Mouse (Mus musculus): ENCODE measurements around the gene Gm9958. TPM values are rescaled to one million over a fixed set of nuclear protein-coding genes. Genes with fewer than 3 reads are reported as not detected.

Gm9958 gene
- polyA plus RNA-seq, 1 experiment from 2014 or later: 4.9 TPM

DNA sequence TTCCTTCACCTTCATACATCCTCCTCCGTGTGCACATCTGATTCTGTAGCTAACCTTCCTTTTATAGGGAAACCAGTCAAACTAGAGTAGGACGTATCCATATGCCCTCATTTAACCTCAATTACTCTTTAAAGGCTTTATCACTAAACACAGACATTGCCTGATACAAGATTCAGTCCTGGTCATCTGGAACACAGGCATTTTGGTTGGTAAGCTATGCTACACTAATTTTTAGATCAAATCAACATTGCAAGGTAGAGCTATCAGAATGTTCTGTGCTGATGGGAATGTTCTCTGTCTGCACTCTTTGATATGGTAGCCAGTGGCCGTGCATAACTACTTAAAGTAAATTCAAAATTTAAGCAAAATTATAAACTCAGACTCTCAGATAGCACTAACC lies 11.2 kb upstream of the Gm9958 start:
- no peak overlapping the region for H3K4me3 ChIP-seq (replicated peaks; ENCODE audit: low read length)
- WGBS: 90% methylated on average over 3 of the region's 3 CpGs
- no peak overlapping the region for H3K9ac ChIP-seq
- H3K4me1 ChIP-seq (replicated peaks; ENCODE audit: control insufficient read depth, insufficient read depth, low read length): no peaks in the 10 kb centered on the region
- no peak overlapping the region for H3K27ac ChIP-seq
- ATAC-seq (ENCODE audit: low FRiP score) (no peak), DNase-seq (ENCODE audit: low spot score) (no peak)
- peaks cover 7% of the 10 kb centered on the region for H3K36me3 ChIP-seq (replicated peaks; ENCODE audit: control insufficient read depth, insufficient read depth)
- H3K27me3 ChIP-seq (ENCODE audit: control insufficient read depth, insufficient read depth, low read length): no peaks in the 10 kb centered on the region
- H3K9me3 ChIP-seq (ENCODE audit: control insufficient read depth, low read length): no peaks in the 10 kb centered on the region
- no peak overlapping the region for H3K4me2 ChIP-seq (replicated peaks)

DNA sequence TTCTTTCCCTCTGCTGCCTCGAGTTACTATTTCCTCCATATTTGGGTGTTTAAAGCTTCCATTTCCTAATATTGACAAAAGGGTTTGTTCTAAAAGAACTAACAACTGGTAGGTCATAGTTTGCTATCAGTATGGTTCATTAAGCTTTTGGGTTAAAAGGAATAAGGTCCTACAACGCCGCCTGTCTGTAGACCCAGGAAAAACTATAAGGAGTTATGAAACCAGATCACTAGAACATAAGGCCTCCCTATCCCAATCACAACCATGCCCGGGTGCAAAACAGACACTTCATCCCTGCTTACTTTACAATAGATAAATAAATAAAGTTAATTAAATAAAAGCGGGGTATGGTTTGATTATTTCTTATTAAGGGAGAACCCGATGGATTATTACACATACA lies 2.5 kb upstream of the Gm9958 start:
- Histone ChIP-seq H3K9ac (peak overlapping the region; percentile 90), H3K36me3 (replicated peaks; ENCODE audit: control insufficient read depth, insufficient read depth) (peaks cover 7% of the 10 kb centered on the region), H3K4me3 (replicated peaks; ENCODE audit: low read length) (peak overlapping the region; percentile 64), H3K9me3 (ENCODE audit: control insufficient read depth, low read length) (no peaks in the 10 kb centered on the region), H3K4me1 (replicated peaks; ENCODE audit: control insufficient read depth, insufficient read depth, low read length) (peaks cover 15% of the 10 kb centered on the region), H3K27ac (0 out of 2 replicates have a peak overlapping the region, but pooled peaks have one; percentile 99), H3K27me3 (ENCODE audit: control insufficient read depth, insufficient read depth, low read length) (no peaks in the 10 kb centered on the region), H3K4me2 (replicated peaks) (peak overlapping the region; percentile 83)
- DNase-seq (ENCODE audit: low spot score): peak; percentile 62
- ATAC-seq (ENCODE audit: low FRiP score): no peak
- 7% methylated on average over 6 of the region's 6 CpGs for WGBS

DNA sequence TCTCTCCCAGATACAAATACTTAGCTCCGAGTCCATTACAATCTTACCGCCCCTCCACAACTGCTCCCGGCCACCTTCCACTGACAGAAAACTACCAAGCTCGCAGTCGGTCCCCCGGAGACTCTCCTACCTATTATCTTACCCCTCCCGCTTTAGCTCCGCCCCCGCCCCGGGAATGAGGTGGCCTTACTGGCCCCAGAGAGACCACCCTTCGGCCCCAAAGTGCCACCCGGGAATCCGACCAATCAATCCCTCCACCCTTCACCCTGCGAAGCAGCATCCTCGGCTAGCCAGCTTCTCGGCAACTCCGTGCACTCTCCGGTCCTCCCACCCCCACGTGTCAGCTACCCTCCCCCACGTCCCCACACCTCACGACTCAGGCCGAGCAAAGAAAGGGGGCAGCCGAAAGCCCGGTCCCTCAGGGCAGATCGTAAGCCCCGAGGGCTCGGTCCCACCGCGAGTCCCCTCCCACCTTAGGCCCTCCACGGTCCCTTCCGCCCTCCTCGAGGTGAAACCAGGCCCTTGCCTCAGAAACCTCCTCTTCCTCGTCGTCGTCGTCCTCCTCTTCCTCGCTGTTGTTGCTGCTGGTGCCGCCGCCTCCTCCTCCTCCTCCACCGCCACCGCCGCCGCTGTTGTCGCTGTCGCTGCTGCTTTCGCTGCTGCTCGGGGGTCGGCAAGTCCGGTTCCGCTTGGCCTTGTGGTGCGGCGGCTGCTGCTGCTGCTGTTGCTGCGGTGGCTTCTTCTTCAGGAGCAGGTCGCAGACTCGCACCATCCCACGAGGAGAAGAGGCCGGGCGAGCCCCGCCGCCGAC lies 1.7 kb upstream of the Gm9958 start:
- under 1% methylated on average over 60 of the region's 61 CpGs for WGBS
- Histone ChIP-seq H3K9ac (peak overlapping the region; percentile 90), H3K4me1 (replicated peaks; ENCODE audit: control insufficient read depth, insufficient read depth, low read length) (peaks cover 15% of the 10 kb centered on the region), H3K27me3 (ENCODE audit: control insufficient read depth, insufficient read depth, low read length) (no peaks in the 10 kb centered on the region), H3K9me3 (ENCODE audit: control insufficient read depth, low read length) (no peaks in the 10 kb centered on the region), H3K36me3 (replicated peaks; ENCODE audit: control insufficient read depth, insufficient read depth) (no peaks in the 10 kb centered on the region), H3K4me2 (replicated peaks) (peak overlapping the region; percentile 83), H3K27ac (peak overlapping the region; percentile 99), H3K4me3 (replicated peaks; ENCODE audit: low read length) (peak overlapping the region; percentile 64)
- peak; percentile 11 for ATAC-seq (ENCODE audit: low FRiP score)
- DNase-seq (ENCODE audit: low spot score): peak; percentile 51

DNA sequence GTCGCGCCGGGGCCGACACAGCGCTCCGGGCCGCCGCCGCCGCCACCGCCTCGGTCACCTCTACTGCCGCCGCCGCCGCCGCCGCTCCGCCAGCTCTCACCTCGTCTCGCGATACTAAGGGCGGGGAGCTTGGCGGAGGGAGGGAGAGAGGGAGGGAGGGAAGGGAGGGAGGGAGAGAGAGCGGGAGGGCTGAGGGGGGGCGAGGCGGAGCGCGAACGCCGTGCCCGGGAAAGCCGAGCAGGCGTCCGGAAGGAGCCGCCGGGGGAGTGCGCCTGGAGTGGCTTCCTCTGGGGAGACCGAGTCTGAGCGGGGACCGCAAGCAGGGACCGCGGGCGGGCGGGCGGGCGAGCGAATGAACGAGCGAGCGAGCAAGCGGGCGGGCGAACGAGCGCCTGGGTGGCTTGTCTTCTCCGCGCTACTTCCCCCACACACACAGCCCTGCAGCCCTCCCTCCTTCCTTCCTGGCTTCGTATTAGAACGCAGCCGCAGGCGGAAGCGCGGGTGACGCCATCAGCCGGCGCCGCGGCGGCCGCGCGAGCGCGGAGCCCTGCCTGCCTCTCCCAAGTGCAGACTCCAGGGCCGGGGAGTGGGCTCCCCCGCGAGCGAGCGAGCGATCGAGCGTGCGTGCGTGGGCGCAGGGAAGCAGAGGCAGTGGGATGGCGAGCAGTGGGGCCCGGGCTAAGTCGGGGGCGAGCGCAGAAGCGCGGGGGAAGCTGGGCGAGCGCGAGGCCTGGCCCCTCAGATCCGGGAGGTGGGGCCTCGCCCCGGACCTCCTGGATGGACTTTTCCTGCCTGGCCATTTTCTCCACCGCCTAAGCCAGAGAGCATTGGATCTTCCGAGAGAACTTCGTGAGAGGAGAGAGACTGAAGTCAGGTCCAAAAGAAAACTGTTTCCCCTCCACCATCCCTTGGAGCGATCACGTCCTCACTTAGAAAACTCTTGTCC lies 610 bp upstream of the Gm9958 start, which contains the start of gene Ankrd17:
Ankrd17 (minus strand) TSS at position 457 of the 946 bp plus-strand sequence.
- DNase-seq (ENCODE audit: low spot score): peak; percentile 95
- peak within 1 kb of the TSS; percentile 99 for H3K27ac ChIP-seq
- under 1% methylated on average over 58 of the region's 104 CpGs for WGBS
- H3K4me1 ChIP-seq (replicated peaks; ENCODE audit: control insufficient read depth, insufficient read depth, low read length): peaks cover 15% of the 10 kb centered on the region
- H3K4me3 ChIP-seq (replicated peaks; ENCODE audit: low read length): peak within 1 kb of the TSS; percentile 64
- H3K36me3 ChIP-seq (replicated peaks; ENCODE audit: control insufficient read depth, insufficient read depth): no peaks in the 10 kb centered on the region
- peak; percentile 96 for ATAC-seq (ENCODE audit: low FRiP score)
- no peaks in the 10 kb centered on the region for H3K27me3 ChIP-seq (ENCODE audit: control insufficient read depth, insufficient read depth, low read length)
- peak within 1 kb of the TSS; percentile 83 for H3K4me2 ChIP-seq (replicated peaks)
- peak within 1 kb of the TSS; percentile 90 for H3K9ac ChIP-seq
- H3K9me3 ChIP-seq (ENCODE audit: control insufficient read depth, low read length): no peaks in the 10 kb centered on the region

DNA sequence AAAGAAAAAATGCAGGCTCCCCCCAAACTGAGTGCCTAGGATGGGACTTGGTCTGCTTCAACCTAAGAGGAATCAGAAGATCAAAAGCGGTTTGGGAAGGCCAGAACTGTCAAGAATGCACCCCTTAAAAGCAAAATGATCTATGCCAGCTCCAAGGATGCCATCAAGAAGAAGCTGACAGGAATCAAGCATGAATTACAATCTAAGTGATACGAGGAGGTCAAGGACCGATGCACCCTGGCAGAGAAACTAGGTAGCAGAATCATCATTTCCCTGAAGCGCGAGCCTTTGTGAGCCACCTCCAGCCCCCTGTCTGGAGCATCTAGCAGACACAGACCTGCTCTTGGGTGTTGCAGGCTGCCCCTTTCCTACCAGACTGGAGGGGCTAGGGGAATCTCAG lies 3.4 kb downstream of the Gm9958 start:
- Histone ChIP-seq H3K4me2 (replicated peaks) (no peak overlapping the region), H3K27ac (no peak overlapping the region), H3K27me3 (ENCODE audit: control insufficient read depth, insufficient read depth, low read length) (no peaks in the 10 kb centered on the region), H3K9ac (no peak overlapping the region), H3K36me3 (replicated peaks; ENCODE audit: control insufficient read depth, insufficient read depth) (no peaks in the 10 kb centered on the region), H3K4me3 (replicated peaks; ENCODE audit: low read length) (no peak overlapping the region), H3K4me1 (replicated peaks; ENCODE audit: control insufficient read depth, insufficient read depth, low read length) (no peaks in the 10 kb centered on the region), H3K9me3 (ENCODE audit: control insufficient read depth, low read length) (no peaks in the 10 kb centered on the region)
- ATAC-seq (ENCODE audit: low FRiP score) (no peak), DNase-seq (ENCODE audit: low spot score) (no peak)
- 84% methylated on average over 5 of the region's 5 CpGs for WGBS

DNA sequence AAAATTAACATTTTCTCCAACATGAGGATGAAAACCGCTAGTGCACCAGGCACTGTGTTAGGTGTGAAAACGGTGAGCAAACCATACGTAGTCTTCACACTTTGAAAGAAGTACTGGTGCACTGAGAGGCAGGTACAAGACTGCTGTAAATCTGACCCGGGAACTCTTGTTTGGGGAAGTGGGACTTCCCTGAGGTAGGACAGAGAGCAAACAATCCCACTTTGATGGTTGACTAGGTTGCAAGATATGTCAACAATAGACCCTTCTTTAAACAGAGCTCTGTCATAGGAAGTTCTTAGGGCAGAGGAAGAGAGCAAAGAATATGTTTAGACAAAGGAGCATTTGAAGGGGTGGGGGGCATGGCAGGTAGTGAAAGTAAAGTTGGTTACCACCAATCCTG lies 6.7 kb downstream of the Gm9958 start:
- Histone ChIP-seq H3K27ac (no peak overlapping the region), H3K9ac (no peak overlapping the region), H3K27me3 (ENCODE audit: control insufficient read depth, insufficient read depth, low read length) (no peaks in the 10 kb centered on the region), H3K4me3 (replicated peaks; ENCODE audit: low read length) (no peak overlapping the region), H3K4me1 (replicated peaks; ENCODE audit: control insufficient read depth, insufficient read depth, low read length) (no peaks in the 10 kb centered on the region), H3K9me3 (ENCODE audit: control insufficient read depth, low read length) (no peaks in the 10 kb centered on the region), H3K4me2 (replicated peaks) (no peak overlapping the region), H3K36me3 (replicated peaks; ENCODE audit: control insufficient read depth, insufficient read depth) (no peaks in the 10 kb centered on the region)
- 94% methylated on average over 4 of the region's 4 CpGs for WGBS
- no peak for DNase-seq (ENCODE audit: low spot score)
- ATAC-seq (ENCODE audit: low FRiP score): no peak

DNA sequence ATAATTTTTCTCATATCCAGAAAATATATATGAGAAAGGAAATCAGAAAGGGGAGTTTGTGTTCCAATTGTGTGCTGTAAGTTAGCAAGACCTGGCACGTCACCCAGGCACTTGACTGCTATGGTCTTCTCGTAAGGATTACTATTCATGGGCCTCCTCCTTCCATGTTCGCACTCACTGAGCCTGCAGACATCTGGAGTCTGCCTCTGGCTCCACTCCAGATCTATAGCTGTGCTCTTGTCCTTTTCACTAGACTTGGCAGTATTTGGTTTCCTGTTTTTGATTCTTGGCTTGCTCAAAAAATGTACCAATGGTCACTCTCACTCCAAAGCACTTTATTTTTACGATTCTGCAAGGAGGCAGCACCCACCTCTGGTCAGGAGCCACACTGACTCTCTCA lies 14.5 kb downstream of the Gm9958 start:
- no peaks in the 10 kb centered on the region for H3K27me3 ChIP-seq (ENCODE audit: control insufficient read depth, insufficient read depth, low read length)
- H3K9ac ChIP-seq: no peak overlapping the region
- no peaks in the 10 kb centered on the region for H3K4me1 ChIP-seq (replicated peaks; ENCODE audit: control insufficient read depth, insufficient read depth, low read length)
- ATAC-seq (ENCODE audit: low FRiP score) (no peak), DNase-seq (ENCODE audit: low spot score) (no peak)
- H3K9me3 ChIP-seq (ENCODE audit: control insufficient read depth, low read length): no peaks in the 10 kb centered on the region
- H3K36me3 ChIP-seq (replicated peaks; ENCODE audit: control insufficient read depth, insufficient read depth): no peaks in the 10 kb centered on the region
- H3K27ac ChIP-seq: no peak overlapping the region
- H3K4me3 ChIP-seq (replicated peaks; ENCODE audit: low read length): no peak overlapping the region
- 69% methylated on average over 4 of the region's 4 CpGs for WGBS
- no peak overlapping the region for H3K4me2 ChIP-seq (replicated peaks)

DNA sequence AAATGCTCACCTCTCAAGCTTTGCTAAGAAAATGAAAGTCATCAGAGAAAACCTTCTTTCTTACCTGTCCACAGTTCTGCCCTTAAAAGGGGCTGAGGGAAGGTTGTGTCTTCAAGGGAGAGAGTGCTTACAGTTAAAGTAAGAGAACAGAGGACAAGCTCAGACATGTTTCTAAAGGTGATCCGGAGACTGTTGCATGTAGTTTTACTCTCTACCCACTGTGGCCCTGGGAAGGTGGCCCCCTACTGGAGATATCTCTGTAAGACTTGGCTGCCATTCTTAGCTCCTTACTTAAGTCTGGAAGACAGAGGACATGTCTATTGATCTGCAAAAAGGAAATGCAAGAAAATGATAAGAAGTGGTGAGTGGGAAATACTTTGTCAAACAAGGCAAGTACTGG lies 16.1 kb downstream of the Gm9958 start:
- 63% methylated on average over 1 of the region's 1 CpGs for WGBS
- no peaks in the 10 kb centered on the region for H3K36me3 ChIP-seq (replicated peaks; ENCODE audit: control insufficient read depth, insufficient read depth)
- H3K9ac ChIP-seq: no peak overlapping the region
- ATAC-seq (ENCODE audit: low FRiP score) (no peak), DNase-seq (ENCODE audit: low spot score) (no peak)
- H3K4me2 ChIP-seq (replicated peaks): no peak overlapping the region
- no peak overlapping the region for H3K27ac ChIP-seq
- H3K4me1 ChIP-seq (replicated peaks; ENCODE audit: control insufficient read depth, insufficient read depth, low read length): no peaks in the 10 kb centered on the region
- no peaks in the 10 kb centered on the region for H3K27me3 ChIP-seq (ENCODE audit: control insufficient read depth, insufficient read depth, low read length)
- no peak overlapping the region for H3K4me3 ChIP-seq (replicated peaks; ENCODE audit: low read length)
- H3K9me3 ChIP-seq (ENCODE audit: control insufficient read depth, low read length): no peaks in the 10 kb centered on the region

DNA sequence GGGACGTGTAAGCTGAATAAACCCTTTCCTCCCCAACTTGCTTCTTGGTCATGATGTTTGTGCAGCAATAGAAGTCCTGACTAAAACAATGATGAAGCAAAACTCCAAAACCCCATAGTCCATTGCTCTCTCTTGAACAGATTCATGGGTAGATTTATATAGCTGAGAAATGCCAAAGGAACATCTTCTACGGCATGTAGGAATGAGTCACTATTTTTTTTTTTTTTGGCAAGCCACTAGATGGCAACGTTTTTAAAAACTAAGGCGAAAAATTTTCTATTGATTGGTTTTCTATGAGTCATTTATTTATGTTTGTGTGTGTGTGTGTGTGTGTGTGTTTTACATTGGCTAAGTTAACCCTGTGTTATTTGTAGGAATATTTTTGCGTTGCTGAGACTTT lies 26.8 kb downstream of the Gm9958 start:
- H3K27me3 ChIP-seq (ENCODE audit: control insufficient read depth, insufficient read depth, low read length): no peaks in the 10 kb centered on the region
- no peak overlapping the region for H3K9ac ChIP-seq
- no peaks in the 10 kb centered on the region for H3K36me3 ChIP-seq (replicated peaks; ENCODE audit: control insufficient read depth, insufficient read depth)
- no peak overlapping the region for H3K4me2 ChIP-seq (replicated peaks)
- no peak overlapping the region for H3K27ac ChIP-seq
- no peaks in the 10 kb centered on the region for H3K9me3 ChIP-seq (ENCODE audit: control insufficient read depth, low read length)
- no peak overlapping the region for H3K4me3 ChIP-seq (replicated peaks; ENCODE audit: low read length)
- H3K4me1 ChIP-seq (replicated peaks; ENCODE audit: control insufficient read depth, insufficient read depth, low read length): no peaks in the 10 kb centered on the region
- ATAC-seq (ENCODE audit: low FRiP score) (no peak), DNase-seq (ENCODE audit: low spot score) (no peak)
- WGBS: 62% methylated on average over 5 of the region's 5 CpGs

Measured in hindbrain, embryonic 14.5 days (tissue).